Mouse (Mus musculus) brain, embryonic 14.5 days (tissue): ENCODE measurements around the gene Rtbdn.

ENCODE experiments used
- CTCF ChIP-seq: fragments of 200-500 bp; IDR thresholded peaks from 2 replicates; pipeline ENCODE4 v1.5.1; 2012; ENCODE audit warnings: inconsistent platforms, mild to moderate bottlenecking, moderate library complexity, borderline replicate concordance; ENCODE audit not compliant: insufficient read depth, insufficient read length; ENCODE audit errors: extremely low read depth
- POLR2A ChIP-seq: fragments of 200-500 bp; IDR thresholded peaks from 2 replicates; pipeline ENCODE4 v1.6.1; 2012; ENCODE audit warnings: mild to moderate bottlenecking, inconsistent platforms, borderline replicate concordance; ENCODE audit not compliant: poor library complexity, insufficient read depth, insufficient read length, severe bottlenecking; ENCODE audit errors: extremely low read depth

GRCm38 (mm10) chr8:84918646-84919045, 28.1 kb upstream of the Rtbdn start:
- TF ChIP-seq CTCF (no peak), POLR2A (no peak)
